Mouse (Mus musculus) adrenal gland, postnatal 4 days (tissue): ENCODE measurements around the gene Nbr1. TPM values are rescaled to one million over a fixed set of nuclear protein-coding genes. Genes with fewer than 3 reads are reported as not detected.
"Not testable (repeated sequence)": the region's sequence is repeated elsewhere in the genome, so short reads cannot be mapped to it uniquely, and the experiment has no call there.

Experiments
- DNase-seq, 2 experiments: peaks; one replicate each; pipeline ENCODE4 v3.0.0; 2021 to 2022; ENCODE audit warnings: low spot score in 2 of 2, mixed read lengths in 2 of 2
- total RNA-seq, 2 experiments: library from RNA; stranded (reverse); gene quantifications; 2 replicates each; pipeline ENCODE4 v1.2.3; 2021

Gene Nbr1
- total RNA-seq, 2 experiments from 2014 or later: 167 to 227 TPM

GRCm38 (mm10) chr11:101582054-101583035, 30.4 kb downstream of the Nbr1 start, which contains the start of gene Tmem106a:
Gene Tmem106a (plus strand): TSS chr11:101582242.
- peak; percentile 52 to 73 for DNase-seq

GRCm38 (mm10) chr11:101583205-101583604, 31.3 kb downstream of the Nbr1 start:
- no peak for DNase-seq

- DNase-seq: not testable (repeated sequence)
Observed at GRCm38 (mm10) chr11:101585031-101585430, 33.1 kb downstream of the Nbr1 start.

GRCm38 (mm10) chr11:101585805-101586204, 33.9 kb downstream of the Nbr1 start:
- no peak for DNase-seq

- DNase-seq: no peak
Observed at GRCm38 (mm10) chr11:101587676-101588075, 35.7 kb downstream of the Nbr1 start.

- no peak for DNase-seq
Observed at GRCm38 (mm10) chr11:101588868-101589267, 36.9 kb downstream of the Nbr1 start.

- peak in 1 of 2 experiments; percentile 54 for DNase-seq
Observed at GRCm38 (mm10) chr11:101589444-101589843, 37.5 kb downstream of the Nbr1 start.

GRCm38 (mm10) chr11:101589989-101590624, 38.2 kb downstream of the Nbr1 start:
- no peak for DNase-seq

- DNase-seq: no peak
Observed at GRCm38 (mm10) chr11:101599156-101599555, 47.2 kb downstream of the Nbr1 start, which contains the start of gene Gm11634. Gene Gm11634 (minus strand): TSS chr11:101599256.

- DNase-seq: peak; percentile 19 to 43
Observed at GRCm38 (mm10) chr11:101602491-101602890, 50.5 kb downstream of the Nbr1 start.

- DNase-seq: no peak
Observed at GRCm38 (mm10) chr11:101604116-101604515, 52.2 kb downstream of the Nbr1 start.

- DNase-seq: peak; percentile 40 to 57
Observed at GRCm38 (mm10) chr11:101604531-101605453, 52.8 kb downstream of the Nbr1 start.

GRCm38 (mm10) chr11:101607134-101607533, 55.2 kb downstream of the Nbr1 start:
- not testable (repeated sequence) for DNase-seq

- no peak for DNase-seq
Observed at GRCm38 (mm10) chr11:101610445-101610844, 58.5 kb downstream of the Nbr1 start.

- DNase-seq: no peak
Observed at GRCm38 (mm10) chr11:101613596-101613995, 61.6 kb downstream of the Nbr1 start.

- no peak for DNase-seq
Observed at GRCm38 (mm10) chr11:101614116-101614515, 62.2 kb downstream of the Nbr1 start.

GRCm38 (mm10) chr11:101615380-101615779, 63.4 kb downstream of the Nbr1 start:
- no peak for DNase-seq

- DNase-seq: no peak
Observed at GRCm38 (mm10) chr11:101616104-101616503, 64.2 kb downstream of the Nbr1 start.

- DNase-seq: no peak
Observed at GRCm38 (mm10) chr11:101616948-101617767, 65.2 kb downstream of the Nbr1 start.

- no peak for DNase-seq
Observed at GRCm38 (mm10) chr11:101617849-101618248, 65.9 kb downstream of the Nbr1 start.
